Mouse (Mus musculus): ENCODE measurements at regions not wholly inside any gene's neighbourhood (a gene's known extent, or its start where the extent isn't known, plus 50 kb on each side); places are given as distances from the start of the nearest gene placed in this dataset.

GRCm38 (mm10) chr13:68372631-68373030 is 209.3 kb downstream of the Mtrr start:
- peak; percentile 6 for DNase-seq

Measured in right cerebral cortex, postnatal 4 days (tissue).